Mouse (Mus musculus): ENCODE results near the gene Asb5. TPM values are rescaled to one million over a fixed set of nuclear protein-coding genes. Genes with fewer than 3 reads are reported as not detected.

Gene Asb5
- total RNA-seq, 2 experiments from 2014 or later, result not detected

DNA sequence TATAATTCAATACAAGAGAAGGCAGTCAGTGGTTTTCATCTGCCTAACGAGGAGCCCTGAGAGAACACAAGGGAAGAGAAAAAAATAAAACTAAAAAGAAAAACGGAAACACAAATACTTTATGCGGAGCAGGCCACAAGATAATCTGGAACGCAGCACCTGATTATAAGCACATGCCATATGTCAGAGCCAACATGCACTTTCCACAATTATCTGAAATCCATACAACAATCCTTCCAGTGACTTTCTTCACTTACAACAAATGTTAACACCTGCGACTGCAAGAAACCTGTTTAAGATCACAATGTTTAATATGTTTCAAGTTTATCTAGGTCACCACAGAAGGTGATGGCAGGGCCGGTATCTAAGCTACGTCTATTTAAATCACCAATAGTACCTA is 809 bp upstream of the Asb5 start:
- no peak for ATAC-seq (replicated peaks; ENCODE audit: poor library complexity, severe bottlenecking)

GRCm38 (mm10) chr8:54535172-54535571 is 5.8 kb downstream of the Asb5 start:
- no peak for ATAC-seq (replicated peaks; ENCODE audit: poor library complexity, severe bottlenecking)

DNA sequence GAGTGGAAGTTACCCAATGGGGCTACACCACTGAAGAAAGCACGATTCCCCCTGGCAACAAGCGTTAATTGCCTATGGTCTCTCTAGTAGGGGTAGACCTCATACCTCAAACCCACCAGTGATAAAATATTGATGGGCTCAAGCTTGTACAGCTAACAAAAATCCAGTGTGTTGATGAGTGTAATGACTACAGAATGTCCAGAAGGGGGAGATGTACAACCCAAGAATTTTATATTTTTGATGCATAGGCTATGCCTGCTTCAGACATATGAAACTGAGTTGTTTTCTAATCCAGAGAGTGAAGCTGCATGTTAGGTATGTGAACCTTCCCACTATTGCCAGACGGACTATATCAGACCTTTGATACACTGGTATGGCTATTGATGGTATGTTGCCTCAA is 7.9 kb downstream of the Asb5 start:
- ATAC-seq (replicated peaks; ENCODE audit: poor library complexity, severe bottlenecking), result peak; percentile 88

- ATAC-seq (replicated peaks; ENCODE audit: poor library complexity, severe bottlenecking), result peak; percentile 50; the same call in 1 of the 2 replicates
These were observed 12.0 kb downstream of the Asb5 start for GRCm38 (mm10) chr8:54541331-54541730.

- ATAC-seq (replicated peaks; ENCODE audit: poor library complexity, severe bottlenecking), result no peak
These were observed 19.0 kb downstream of the Asb5 start for GRCm38 (mm10) chr8:54548383-54548782.

- no peak for ATAC-seq (replicated peaks; ENCODE audit: poor library complexity, severe bottlenecking)
These were observed 20.7 kb downstream of the Asb5 start for GRCm38 (mm10) chr8:54550026-54550574.

DNA sequence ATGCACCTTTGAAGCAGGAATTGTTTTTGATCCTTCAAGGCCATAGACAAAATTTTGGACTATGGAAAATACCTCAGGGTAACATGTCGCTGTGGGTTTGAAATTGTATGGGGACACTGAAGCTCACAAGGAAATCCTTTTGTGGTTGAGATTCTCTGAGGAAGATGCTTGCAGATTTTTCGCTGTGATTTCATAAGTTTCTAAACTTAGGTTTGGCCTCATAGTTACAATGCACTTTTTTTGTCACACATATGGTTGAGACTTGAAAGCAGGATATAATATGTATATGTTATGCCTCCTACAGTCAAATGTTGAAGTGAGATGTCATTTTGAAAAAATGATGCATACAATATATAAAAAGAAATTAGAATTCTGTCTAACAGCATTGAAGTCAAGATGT is 25.5 kb downstream of the Asb5 start:
- ATAC-seq (replicated peaks; ENCODE audit: poor library complexity, severe bottlenecking), result no peak

- ATAC-seq (replicated peaks; ENCODE audit: poor library complexity, severe bottlenecking), result peak; percentile 54
These were observed 32.8 kb downstream of the Asb5 start for GRCm38 (mm10) chr8:54562137-54562536.

- ATAC-seq (replicated peaks; ENCODE audit: poor library complexity, severe bottlenecking), result no peak
These were observed 35.8 kb downstream of the Asb5 start for GRCm38 (mm10) chr8:54565181-54565580.

DNA sequence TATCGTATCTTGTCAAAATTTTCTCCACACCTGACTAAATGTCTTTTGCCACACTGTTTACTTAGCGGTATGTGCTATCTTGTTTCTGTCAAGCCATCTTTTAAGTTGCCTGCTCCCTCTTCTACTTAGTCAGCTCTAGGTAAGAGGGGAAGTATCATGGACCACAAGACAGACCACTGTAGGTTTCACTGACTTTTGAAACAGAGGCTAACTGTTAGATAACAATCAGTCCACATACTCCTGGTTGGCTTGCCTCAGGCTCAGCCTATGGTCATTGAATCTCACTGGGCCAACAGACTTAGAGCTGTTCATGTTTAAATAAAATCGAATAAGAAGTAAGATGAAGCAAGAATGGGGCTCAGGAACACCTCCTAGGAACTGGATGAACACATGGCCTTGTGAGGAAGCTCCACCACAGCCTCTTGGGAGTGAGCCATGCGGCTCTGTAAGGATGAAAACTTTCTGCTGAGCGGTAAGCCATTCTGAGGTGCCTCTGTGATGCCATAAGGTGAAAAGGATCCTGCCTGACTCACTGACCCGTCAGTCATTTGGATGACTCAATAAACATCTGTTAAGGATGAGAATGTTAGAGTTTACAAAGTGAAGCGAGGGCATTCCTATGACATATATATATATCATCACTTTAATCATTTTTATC is 36.4 kb downstream of the Asb5 start:
- peak; percentile 85 for ATAC-seq (replicated peaks; ENCODE audit: poor library complexity, severe bottlenecking)

DNA sequence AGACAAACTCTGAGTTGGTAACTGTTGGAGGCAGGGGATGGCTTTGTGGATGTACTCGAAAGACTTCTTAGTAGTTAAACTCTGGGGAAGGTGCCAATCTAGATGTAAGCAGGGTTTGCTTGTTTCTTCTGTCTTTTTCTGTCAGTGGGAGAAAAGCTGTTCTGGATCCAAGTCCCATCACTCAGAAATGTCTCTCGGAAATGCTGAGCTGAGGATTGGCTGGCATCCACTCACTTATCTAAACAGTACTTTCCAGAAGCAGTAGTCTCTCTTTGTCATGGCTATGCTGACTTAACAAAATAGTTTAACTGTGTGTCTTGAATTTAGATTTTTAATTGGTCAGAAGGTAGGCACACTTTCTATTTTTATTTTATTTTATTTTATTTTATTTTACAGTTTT is 37.8 kb downstream of the Asb5 start:
- ATAC-seq (replicated peaks; ENCODE audit: poor library complexity, severe bottlenecking), result no peak

- ATAC-seq (replicated peaks; ENCODE audit: poor library complexity, severe bottlenecking), result no peak
These were observed 41.5 kb downstream of the Asb5 start for GRCm38 (mm10) chr8:54570618-54571609.

- no peak for ATAC-seq (replicated peaks; ENCODE audit: poor library complexity, severe bottlenecking)
These were observed 52.1 kb downstream of the Asb5 start for GRCm38 (mm10) chr8:54581436-54581835.

- no peak for ATAC-seq (replicated peaks; ENCODE audit: poor library complexity, severe bottlenecking)
These were observed 53.5 kb downstream of the Asb5 start for GRCm38 (mm10) chr8:54582886-54583285.

- ATAC-seq (replicated peaks; ENCODE audit: poor library complexity, severe bottlenecking), result no peak
These were observed 65.3 kb downstream of the Asb5 start for GRCm38 (mm10) chr8:54594634-54595033.

- ATAC-seq (replicated peaks; ENCODE audit: poor library complexity, severe bottlenecking), result no peak
These were observed 66.7 kb downstream of the Asb5 start for GRCm38 (mm10) chr8:54596051-54596450.

- ATAC-seq (replicated peaks; ENCODE audit: poor library complexity, severe bottlenecking), result no peak
These were observed 67.6 kb downstream of the Asb5 start for GRCm38 (mm10) chr8:54596940-54597339.

DNA sequence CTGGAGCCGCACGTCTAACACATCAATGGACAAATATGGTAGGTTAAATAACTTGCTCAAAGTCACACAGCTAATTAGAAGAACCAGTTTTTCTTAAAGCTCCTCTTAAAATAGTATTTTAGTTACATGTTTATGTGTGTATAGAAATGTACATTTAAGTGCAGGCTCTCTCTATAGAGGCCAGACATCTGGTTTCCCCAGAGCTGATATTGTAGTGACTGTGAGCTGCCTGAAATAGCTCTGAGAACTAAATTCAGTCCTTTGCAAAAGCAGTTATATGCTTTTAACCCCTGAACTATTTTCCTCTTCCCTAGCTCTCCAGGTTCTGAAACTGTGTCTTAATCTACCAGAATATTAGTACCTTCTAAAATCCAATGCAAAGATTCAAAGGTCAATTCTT is 68.0 kb downstream of the Asb5 start:
- ATAC-seq (replicated peaks; ENCODE audit: poor library complexity, severe bottlenecking), result no peak

DNA sequence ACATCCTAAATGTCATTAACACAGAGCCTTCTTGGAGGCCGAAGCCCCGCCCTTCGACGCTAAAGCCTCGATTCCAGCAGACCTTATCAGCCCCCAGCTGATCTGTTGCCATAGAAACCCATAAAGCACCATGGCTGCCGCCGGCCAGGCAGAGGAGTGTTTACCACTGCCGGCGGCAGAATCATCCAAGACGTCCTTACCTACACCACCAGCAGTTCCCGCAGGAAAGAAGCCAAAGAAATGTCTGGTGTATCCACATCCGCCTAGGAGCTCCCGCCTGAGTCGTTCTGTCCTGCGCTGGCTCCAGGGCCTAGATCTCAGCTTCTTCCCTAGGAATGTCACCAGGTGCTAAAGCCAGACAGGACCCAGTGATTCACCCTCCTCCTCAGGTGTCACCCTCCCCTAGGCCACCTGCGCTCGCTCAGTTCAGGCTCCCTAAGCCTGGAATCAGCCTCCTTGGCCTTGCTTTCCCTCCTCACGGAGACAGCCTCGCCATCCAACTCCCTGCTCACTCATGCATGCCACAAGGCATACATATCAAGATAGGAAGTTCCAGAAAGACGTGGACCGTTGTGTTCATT is 71.4 kb downstream of the Asb5 start, which contains the start of gene Spata4:
Spata4 (plus strand) TSS at position 111 of the 581 bp plus-strand sequence.
- peak; percentile 5; the same call in 1 of the 2 replicates for ATAC-seq (replicated peaks; ENCODE audit: poor library complexity, severe bottlenecking)

- peak; percentile 42 for ATAC-seq (replicated peaks; ENCODE audit: poor library complexity, severe bottlenecking)
These were observed 74.1 kb downstream of the Asb5 start for GRCm38 (mm10) chr8:54603440-54603839.

DNA sequence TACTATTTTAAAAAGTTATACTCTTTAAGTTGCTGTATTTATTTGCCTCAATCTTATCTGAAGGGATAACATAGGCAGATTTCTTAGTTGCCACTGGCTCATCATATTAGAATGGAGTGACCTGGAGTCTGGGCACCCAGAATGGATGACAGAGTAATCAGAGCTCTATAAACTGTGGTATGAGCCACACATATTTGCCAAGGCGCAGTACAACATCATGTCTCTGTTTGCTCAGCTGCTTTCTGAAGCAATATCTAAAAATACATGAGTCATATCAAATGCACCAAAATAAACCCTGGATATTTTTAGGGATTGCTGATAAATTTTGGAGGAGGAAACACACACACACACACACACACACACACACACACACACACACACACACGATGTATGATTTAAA is 80.0 kb downstream of the Asb5 start:
- no peak for ATAC-seq (replicated peaks; ENCODE audit: poor library complexity, severe bottlenecking)

Measured in granulocyte monocyte progenitor cell, adult 5-6 weeks (primary cell).